Mouse (Mus musculus) olfactory bulb, adult 2 months (tissue): ENCODE measurements around the gene Lmx1b. TPM values are rescaled to one million over a fixed set of nuclear protein-coding genes. Genes with fewer than 3 reads are reported as not detected.

Source experiments
- H3K27ac ChIP-seq: fragments of 200-500 bp; 2 replicates; pipeline ENCODE4 v1.5.1; 2012; ENCODE audit warnings: low read depth, low read length; ENCODE audit not compliant: insufficient read depth
- H3K4me1 ChIP-seq: fragments of 200-500 bp; 2 replicates; pipeline ENCODE4 v1.6.1; 2012; ENCODE audit warnings: low read length; ENCODE audit not compliant: control insufficient read depth, insufficient read depth
- H3K4me3 ChIP-seq: fragments of 200-500 bp; 2 replicates; pipeline ENCODE4 v1.5.1; 2012; ENCODE audit warnings: mild to moderate bottlenecking, low read depth, low read length, moderate library complexity; ENCODE audit not compliant: insufficient read depth
- CTCF ChIP-seq: fragments of 200-500 bp; IDR thresholded peaks from 2 replicates; pipeline ENCODE4 v1.5.1; 2012; ENCODE audit warnings: low read depth, mild to moderate bottlenecking, low read length, moderate library complexity; ENCODE audit not compliant: insufficient read depth
- POLR2A ChIP-seq: fragments of 200-500 bp; IDR thresholded peaks from 2 replicates; pipeline ENCODE4 v1.6.1; 2012; ENCODE audit warnings: mild to moderate bottlenecking, low read depth, low read length, moderate library complexity; ENCODE audit not compliant: insufficient read depth
- WGBS: fragments of 180-500 bp; shearing (Covaris S2); methylation state at CpG from one replicate; pipeline ENCODE4 v1.1.7; 2018; 5-methylcytosine and 5-hydroxymethylcytosine counted together
- polyA plus RNA-seq: library from polyadenylated mRNA; stranded (reverse); fragments of >200 nt; gene quantifications from 2 replicates; pipeline ENCODE4 v1.2.4, GENCODE M21; 2012; ENCODE audit warnings: low replicate concordance; ENCODE audit not compliant: missing spikeins, insufficient read depth, insufficient read length

Lmx1b gene
- polyA plus RNA-seq, 1 experiment = not detected

GRCm38 (mm10) chr2:33668741-33669140, 28.4 kb upstream of the Lmx1b start:
- TF ChIP-seq POLR2A (no peak), CTCF (no peak)
- 91% methylated on average over 6 of the region's 6 CpGs for WGBS

GRCm38 (mm10) chr2:33666388-33666945, 26.2 kb upstream of the Lmx1b start:
- Histone ChIP-seq H3K4me3 (no peak overlapping the region), H3K27ac (no peak overlapping the region), H3K4me1 (peaks cover 10% of the 10 kb centered on the region; the same call in 1 of the 2 replicates)
- 60% methylated on average over 11 of the region's 11 CpGs for WGBS
- TF ChIP-seq CTCF (no peak), POLR2A (no peak)

More at GRCm38 (mm10) chr2:33668741-33669140, 28.4 kb upstream of the Lmx1b start:
- Histone ChIP-seq H3K4me3 (no peak overlapping the region), H3K4me1 (peaks cover 10% of the 10 kb centered on the region; the same call in 1 of the 2 replicates), H3K27ac (no peak overlapping the region)

GRCm38 (mm10) chr2:33665363-33666058, 25.2 kb upstream of the Lmx1b start:
- 46% methylated on average over 13 of the region's 13 CpGs for WGBS
- peaks cover 10% of the 10 kb centered on the region; the same call in 1 of the 2 replicates for H3K4me1 ChIP-seq
- TF ChIP-seq CTCF = no peak
- TF ChIP-seq POLR2A = no peak
- H3K4me3 ChIP-seq = no peak overlapping the region
- no peak overlapping the region for H3K27ac ChIP-seq

- Histone ChIP-seq H3K4me1 (peaks cover 10% of the 10 kb centered on the region; the same call in 1 of the 2 replicates), H3K27ac (no peak overlapping the region), H3K4me3 (no peak overlapping the region)
- TF ChIP-seq CTCF = no peak
- no peak for TF ChIP-seq POLR2A
- 87% methylated on average over 4 of the region's 4 CpGs for WGBS
Measured at GRCm38 (mm10) chr2:33664661-33665060, 24.4 kb upstream of the Lmx1b start.

GRCm38 (mm10) chr2:33659288-33659629, 18.9 kb upstream of the Lmx1b start:
- no peak overlapping the region for H3K27ac ChIP-seq
- TF ChIP-seq CTCF = no peak
- no peak for TF ChIP-seq POLR2A
- H3K4me1 ChIP-seq = no peaks in the 10 kb centered on the region
- 32% methylated on average over 7 of the region's 7 CpGs for WGBS
- no peak overlapping the region for H3K4me3 ChIP-seq

- no peaks in the 10 kb centered on the region for H3K4me1 ChIP-seq
- 63% methylated on average over 12 of the region's 12 CpGs for WGBS
- TF ChIP-seq CTCF = no peak
- TF ChIP-seq POLR2A = no peak
- H3K27ac ChIP-seq = no peak overlapping the region
- no peak overlapping the region for H3K4me3 ChIP-seq
Measured at GRCm38 (mm10) chr2:33658602-33659287, 18.4 kb upstream of the Lmx1b start.

- no peak overlapping the region for H3K4me3 ChIP-seq
- peaks cover 4% of the 10 kb centered on the region; the same call in 1 of the 2 replicates for H3K4me1 ChIP-seq
- WGBS = 85% methylated on average over 22 of the region's 22 CpGs
- no peak overlapping the region for H3K27ac ChIP-seq
- TF ChIP-seq CTCF = no peak
Measured at GRCm38 (mm10) chr2:33652517-33653198, 12.3 kb upstream of the Lmx1b start.

GRCm38 (mm10) chr2:33649371-33649770, 9.1 kb upstream of the Lmx1b start:
- Histone ChIP-seq H3K4me1 (peaks cover 4% of the 10 kb centered on the region; the same call in 1 of the 2 replicates), H3K27ac (no peak overlapping the region), H3K4me3 (no peak overlapping the region)
- WGBS = 47% methylated on average over 3 of the region's 3 CpGs
- TF ChIP-seq CTCF (no peak), POLR2A (no peak)
